Mouse (Mus musculus): ENCODE measurements around the gene Rps10.

Gene Rps10

GRCm38 (mm10) chr17:27636132-27637020 is at the start of gene Rps10:
Gene Rps10, minus strand, starts transcription at chr17:27636669.
- no peak for DNase-seq

- no peak for DNase-seq
These were observed 49.1 kb upstream of the Rps10 start for GRCm38 (mm10) chr17:27685550-27685913.

- peak; percentile 23 to 52 for DNase-seq
These were observed 48.5 kb upstream of the Rps10 start for GRCm38 (mm10) chr17:27684886-27685549.

GRCm38 (mm10) chr17:27678924-27679813 is 42.7 kb upstream of the Rps10 start:
- DNase-seq, result no peak

GRCm38 (mm10) chr17:27677756-27678155 is 41.3 kb upstream of the Rps10 start:
- no peak for DNase-seq

- DNase-seq, result no peak
These were observed 39.8 kb upstream of the Rps10 start for GRCm38 (mm10) chr17:27676270-27676669.

GRCm38 (mm10) chr17:27675453-27675852 is 39.0 kb upstream of the Rps10 start:
- DNase-seq, result no peak

GRCm38 (mm10) chr17:27673945-27674344 is 37.5 kb upstream of the Rps10 start:
- DNase-seq, result no peak

GRCm38 (mm10) chr17:27671720-27672119 is 35.3 kb upstream of the Rps10 start:
- no peak for DNase-seq

GRCm38 (mm10) chr17:27658767-27659166 is 22.3 kb upstream of the Rps10 start:
- DNase-seq, result no peak

GRCm38 (mm10) chr17:27657123-27657522 is 20.7 kb upstream of the Rps10 start:
- DNase-seq, result no peak

- no peak for DNase-seq
These were observed 19.9 kb upstream of the Rps10 start for GRCm38 (mm10) chr17:27656414-27656813.

GRCm38 (mm10) chr17:27656011-27656399 is 19.5 kb upstream of the Rps10 start:
- peak; percentile 57 to 80 for DNase-seq

GRCm38 (mm10) chr17:27655089-27656010 is 18.9 kb upstream of the Rps10 start, which contains the start of gene Pacsin1:
Gene Pacsin1, plus strand, starts transcription at chr17:27655509.
- DNase-seq, result peak; percentile 74 to 81

GRCm38 (mm10) chr17:27653253-27653959 is 16.9 kb upstream of the Rps10 start:
- no peak for DNase-seq

GRCm38 (mm10) chr17:27652046-27652790 is 15.7 kb upstream of the Rps10 start:
- peak; percentile 47 to 61 for DNase-seq

GRCm38 (mm10) chr17:27650586-27650985 is 14.1 kb upstream of the Rps10 start:
- DNase-seq, result no peak

GRCm38 (mm10) chr17:27650160-27650559 is 13.7 kb upstream of the Rps10 start:
- peak; percentile 62 to 69 for DNase-seq

- no peak for DNase-seq
These were observed 9.3 kb upstream of the Rps10 start for GRCm38 (mm10) chr17:27645807-27646206.

GRCm38 (mm10) chr17:27644572-27644971 is 8.1 kb upstream of the Rps10 start:
- no peak for DNase-seq

Measured in thymus, postnatal 36 days (tissue).